Mouse (Mus musculus) cortical plate, adult 2 months (tissue): ENCODE results near the gene Gm10488. TPM values are rescaled to one million over a fixed set of nuclear protein-coding genes. Genes with fewer than 3 reads are reported as not detected.
"Not testable (repeated sequence)": the region's sequence is repeated elsewhere in the genome, so short reads cannot be mapped to it uniquely, and the experiment has no call there.

Experiments used
- H3K27ac ChIP-seq: fragments of 200-500 bp; 2 replicates; pipeline ENCODE4 v1.5.1; 2012; ENCODE audit warnings: low read length, control low read depth, inconsistent platforms; ENCODE audit not compliant: insufficient read depth
- H3K4me1 ChIP-seq: fragments of 200-500 bp; 2 replicates; pipeline ENCODE4 v1.6.1; 2011; ENCODE audit warnings: low read length; ENCODE audit not compliant: control insufficient read depth, insufficient read depth
- H3K4me3 ChIP-seq: fragments of 200-500 bp; 2 replicates; pipeline ENCODE4 v1.5.1; 2011; ENCODE audit warnings: mild to moderate bottlenecking, low read length, control low read depth; ENCODE audit not compliant: insufficient read depth
- polyA plus RNA-seq: library from polyadenylated mRNA; depleted of rRNA; stranded (reverse); fragments of >200 nt; gene quantifications from 2 replicates; pipeline ENCODE4 v1.2.3, GENCODE M21; 2012; rRNA removed

Gene Gm10488
- polyA plus RNA-seq, result not detected in 2 replicates

DNA sequence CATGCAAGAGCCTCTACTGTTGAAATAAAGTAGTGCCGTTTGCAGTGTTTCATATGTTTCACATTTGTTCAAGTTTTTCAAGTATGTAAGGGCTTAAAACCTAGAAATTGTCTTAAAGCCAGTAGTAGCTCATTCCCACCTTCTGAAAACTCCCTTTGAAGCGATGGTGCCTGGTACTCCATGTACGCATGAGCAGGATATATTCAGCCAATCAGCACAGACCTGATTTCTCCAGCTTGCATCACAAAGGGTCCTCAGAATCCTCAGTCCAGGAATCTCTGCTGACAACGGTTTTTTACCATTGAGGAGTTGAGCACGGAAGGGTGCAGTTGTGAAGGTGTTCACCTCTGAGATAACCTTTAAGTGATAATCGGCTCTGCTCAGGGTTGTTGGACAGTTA, at the start of gene Gm10488:
Gm10488 (plus strand) TSS at position 301 of the 400 bp plus-strand sequence.
- H3K27ac ChIP-seq, H3K4me3 ChIP-seq, H3K4me1 ChIP-seq: not testable (repeated sequence)
